Mouse (Mus musculus) heart, embryonic 16.5 days (tissue): ENCODE measurements around the gene Il7r. TPM values are rescaled to one million over a fixed set of nuclear protein-coding genes. Genes with fewer than 3 reads are reported as not detected.
"Not testable (repeated sequence)": the region's sequence is repeated elsewhere in the genome, so short reads cannot be mapped to it uniquely, and the experiment has no call there.

Source experiments
- ATAC-seq: fragments of 200-750 bp; cut with Nextera tagmentation; replicated peaks from 2 replicates; pipeline ENCODE4 v1.8.0; 2017; ENCODE audit warnings: moderate number of reproducible peaks; ENCODE audit not compliant: insufficient read depth, low FRiP score; ENCODE audit errors: extremely low read depth
- H3K27ac ChIP-seq: fragments of 300-500 bp; sonication (generic); 2 replicates; pipeline ENCODE4 v1.5.1; 2014; ENCODE audit warnings: mild to moderate bottlenecking, low read length, control low read depth, moderate library complexity
- H3K27me3 ChIP-seq: fragments of 300-500 bp; sonication (generic); 2 replicates; pipeline ENCODE4 v1.6.1; 2014; ENCODE audit warnings: low read length, mixed read lengths; ENCODE audit not compliant: control insufficient read depth, insufficient read depth
- H3K36me3 ChIP-seq: fragments of 300-500 bp; sonication (generic); 2 replicates; pipeline ENCODE4 v1.6.1; 2014; ENCODE audit not compliant: control insufficient read depth, insufficient read depth
- H3K4me1 ChIP-seq: fragments of 300-500 bp; sonication (generic); 2 replicates; pipeline ENCODE4 v1.6.1; 2014; ENCODE audit warnings: low read length, mixed read lengths; ENCODE audit not compliant: control insufficient read depth, insufficient read depth
- H3K4me2 ChIP-seq: fragments of 300-500 bp; sonication (generic); 2 replicates; pipeline ENCODE4 v1.6.1; 2014; ENCODE audit warnings: low read depth, mild to moderate bottlenecking, control low read depth, low read length
- H3K4me3 ChIP-seq: fragments of 300-500 bp; sonication (generic); 2 replicates; pipeline ENCODE4 v1.5.1; 2014; ENCODE audit warnings: mild to moderate bottlenecking, control low read depth, low read length
- H3K9ac ChIP-seq: fragments of 300-500 bp; sonication (generic); 2 replicates; pipeline ENCODE4 v1.6.1; 2014; ENCODE audit warnings: low read length, control low read depth
- H3K9me3 ChIP-seq: fragments of 300-500 bp; sonication (generic); replicated peaks from 2 replicates; pipeline ENCODE4 v1.6.1; 2016; ENCODE audit warnings: low read length; ENCODE audit not compliant: control insufficient read depth
- WGBS: fragments of 180-500 bp; shearing (Covaris S2); extraction: QIAGEN DNeasy Blood & Tissue Kit; methylation state at CpG from one replicate; pipeline ENCODE4 v1.1.7; 2014; 5-methylcytosine and 5-hydroxymethylcytosine counted together
- polyA plus RNA-seq: library from polyadenylated mRNA; unstranded; fragments of >200 nt; fragmentation: Nextera tagmentation; extraction: Ambion mirVana; gene quantifications from 2 replicates; pipeline ENCODE4 v1.2.1, GENCODE M21; 2015

Il7r gene
- polyA plus RNA-seq = 2.0 and 3.1 TPM in 2 replicates

GRCm38 (mm10) chr15:9530076-9530475, at the start of gene Il7r:
Gene Il7r, minus strand, starts transcription at chr15:9530176.
- Histone ChIP-seq H3K4me2 (no peak within 1 kb of the TSS), H3K36me3 (no peaks in the 10 kb centered on the region), H3K4me1 (no peaks in the 10 kb centered on the region; the same call in 1 of the 2 replicates), H3K27ac (no peak within 1 kb of the TSS), H3K4me3 (no peak within 1 kb of the TSS), H3K9me3 (no peaks in the 10 kb centered on the region), H3K9ac (no peak within 1 kb of the TSS), H3K27me3 (no peaks in the 10 kb centered on the region)
- WGBS = 80% methylated on average over 4 of the region's 4 CpGs
- ATAC-seq = no peak

- Histone ChIP-seq H3K4me2 (no peak overlapping the region), H3K4me1 (no peaks in the 10 kb centered on the region), H3K27me3 (no peaks in the 10 kb centered on the region), H3K9ac (no peak overlapping the region), H3K9me3 (no peaks in the 10 kb centered on the region), H3K36me3 (no peaks in the 10 kb centered on the region), H3K27ac (no peak overlapping the region), H3K4me3 (no peak overlapping the region)
- WGBS = 76% methylated on average over 4 of the region's 4 CpGs
- ATAC-seq = no peak
These were observed 47.3 kb upstream of the Il7r start for GRCm38 (mm10) chr15:9577303-9577702.

- Histone ChIP-seq H3K9ac (no peak overlapping the region), H3K4me1 (no peaks in the 10 kb centered on the region), H3K36me3 (no peaks in the 10 kb centered on the region), H3K4me2 (no peak overlapping the region), H3K9me3 (no peaks in the 10 kb centered on the region), H3K27me3 (no peaks in the 10 kb centered on the region), H3K27ac (no peak overlapping the region), H3K4me3 (no peak overlapping the region)
- no peak for ATAC-seq
- WGBS = 74% methylated on average over 5 of the region's 5 CpGs
These were observed 44.8 kb upstream of the Il7r start for GRCm38 (mm10) chr15:9574796-9575195.

GRCm38 (mm10) chr15:9573361-9573760, 43.4 kb upstream of the Il7r start:
- no peaks in the 10 kb centered on the region for H3K36me3 ChIP-seq
- H3K4me3 ChIP-seq = no peak overlapping the region
- no peak overlapping the region for H3K27ac ChIP-seq
- no peak overlapping the region for H3K9ac ChIP-seq
- no peak overlapping the region for H3K4me2 ChIP-seq
- H3K4me1 ChIP-seq = no peaks in the 10 kb centered on the region
- no peaks in the 10 kb centered on the region for H3K27me3 ChIP-seq
- H3K9me3 ChIP-seq = no peaks in the 10 kb centered on the region
- no peak for ATAC-seq
- 67% methylated on average over 4 of the region's 4 CpGs for WGBS

- Histone ChIP-seq H3K4me1 (no peaks in the 10 kb centered on the region), H3K4me3 (no peak overlapping the region), H3K4me2 (no peak overlapping the region), H3K27ac (no peak overlapping the region), H3K36me3 (no peaks in the 10 kb centered on the region), H3K9me3 (no peaks in the 10 kb centered on the region), H3K9ac (no peak overlapping the region), H3K27me3 (no peaks in the 10 kb centered on the region)
- 82% methylated on average over 7 of the region's 7 CpGs for WGBS
- no peak for ATAC-seq
These were observed 42.7 kb upstream of the Il7r start for GRCm38 (mm10) chr15:9572664-9573063.

GRCm38 (mm10) chr15:9571896-9572295, 41.9 kb upstream of the Il7r start:
- Histone ChIP-seq H3K9ac (no peak overlapping the region), H3K27ac (no peak overlapping the region), H3K27me3 (no peaks in the 10 kb centered on the region), H3K4me3 (no peak overlapping the region), H3K4me2 (no peak overlapping the region), H3K9me3 (no peaks in the 10 kb centered on the region), H3K36me3 (no peaks in the 10 kb centered on the region), H3K4me1 (no peaks in the 10 kb centered on the region)
- ATAC-seq = no peak
- WGBS = 62% methylated on average over 2 of the region's 2 CpGs

- no peaks in the 10 kb centered on the region for H3K36me3 ChIP-seq
- 80% methylated on average over 4 of the region's 4 CpGs for WGBS
- H3K27ac ChIP-seq = no peak overlapping the region
- no peaks in the 10 kb centered on the region for H3K4me1 ChIP-seq
- no peak overlapping the region for H3K9ac ChIP-seq
- no peak overlapping the region for H3K4me3 ChIP-seq
- ATAC-seq = no peak
- no peaks in the 10 kb centered on the region for H3K9me3 ChIP-seq
- no peak overlapping the region for H3K4me2 ChIP-seq
- no peaks in the 10 kb centered on the region for H3K27me3 ChIP-seq
These were observed 37.3 kb upstream of the Il7r start for GRCm38 (mm10) chr15:9567316-9567715.

GRCm38 (mm10) chr15:9565396-9565795, 35.4 kb upstream of the Il7r start:
- H3K9me3 ChIP-seq = no peaks in the 10 kb centered on the region
- H3K27ac ChIP-seq = no peak overlapping the region
- no peak overlapping the region for H3K4me2 ChIP-seq
- no peak overlapping the region for H3K9ac ChIP-seq
- H3K4me1 ChIP-seq = no peaks in the 10 kb centered on the region
- WGBS = 70% methylated on average over 6 of the region's 6 CpGs
- ATAC-seq = no peak
- no peaks in the 10 kb centered on the region for H3K27me3 ChIP-seq
- no peak overlapping the region for H3K4me3 ChIP-seq
- H3K36me3 ChIP-seq = no peaks in the 10 kb centered on the region

GRCm38 (mm10) chr15:9564156-9564555, 34.2 kb upstream of the Il7r start:
- Histone ChIP-seq H3K4me1 (no peaks in the 10 kb centered on the region), H3K36me3 (no peaks in the 10 kb centered on the region), H3K27ac (no peak overlapping the region), H3K9me3 (no peaks in the 10 kb centered on the region), H3K27me3 (no peaks in the 10 kb centered on the region), H3K9ac (no peak overlapping the region), H3K4me3 (no peak overlapping the region), H3K4me2 (no peak overlapping the region)
- WGBS = 66% methylated on average over 3 of the region's 3 CpGs
- ATAC-seq = no peak

GRCm38 (mm10) chr15:9557264-9557663, 27.3 kb upstream of the Il7r start:
- H3K4me2 ChIP-seq, H3K27ac ChIP-seq, H3K9ac ChIP-seq, H3K4me1 ChIP-seq, H3K4me3 ChIP-seq, ATAC-seq, H3K27me3 ChIP-seq, H3K36me3 ChIP-seq, H3K9me3 ChIP-seq: not testable (repeated sequence)
- WGBS = 87% methylated on average over 13 of the region's 15 CpGs
